Mouse (Mus musculus): ENCODE measurements around the gene Ifna1. TPM values are rescaled to one million over a fixed set of nuclear protein-coding genes. Genes with fewer than 3 reads are reported as not detected.

Gene Ifna1
- total RNA-seq, 2 experiments from 2014 or later = not detected

- intact Hi-C loops (cut with DNase I) = no loop called here
- no peak for DNase-seq (ENCODE audit: low spot score)
Observed at GRCm38 (mm10) chr4:88867926-88868911, 18.3 kb downstream of the Ifna1 start.

- no peak for DNase-seq (ENCODE audit: low spot score)
- intact Hi-C loops (cut with DNase I) = loop anchor here (1.0 to 10.0 kb wide), 3 partner anchors 64 to 652 kb away; no protein-coding TSS in a partner anchor
Observed at GRCm38 (mm10) chr4:88872691-88873090, 22.8 kb downstream of the Ifna1 start.

GRCm38 (mm10) chr4:88875435-88876095 is 25.7 kb downstream of the Ifna1 start:
- intact Hi-C loops (cut with DNase I) = loop anchor here (10.0 kb wide), 1 partner anchor 649 kb away; no protein-coding TSS in a partner anchor
- no peak for DNase-seq (ENCODE audit: low spot score)

- intact Hi-C loops (cut with DNase I) = loop anchor here (10.0 kb wide), 1 partner anchor 648 kb away; no protein-coding TSS in a partner anchor
- no peak for DNase-seq (ENCODE audit: low spot score)
Observed at GRCm38 (mm10) chr4:88876520-88876919, 26.6 kb downstream of the Ifna1 start.

- intact Hi-C loops (cut with DNase I) = loop anchor here (10.0 kb wide), 1 partner anchor 647 kb away; no protein-coding TSS in a partner anchor
- DNase-seq (ENCODE audit: low spot score) = no peak
Observed at GRCm38 (mm10) chr4:88878246-88878645, 28.4 kb downstream of the Ifna1 start.

- intact Hi-C loops (cut with DNase I) = loop anchor here (10.0 kb wide), 1 partner anchor 646 kb away; no protein-coding TSS in a partner anchor
- DNase-seq (ENCODE audit: low spot score) = no peak
Observed at GRCm38 (mm10) chr4:88878772-88879171, 28.9 kb downstream of the Ifna1 start.

GRCm38 (mm10) chr4:88880101-88880500 is 30.2 kb downstream of the Ifna1 start, which contains the start of gene Ifne:
Ifne (minus strand) TSS chr4:88880201.
- no peak for DNase-seq (ENCODE audit: low spot score)
- intact Hi-C loops (cut with DNase I) = no loop called here

GRCm38 (mm10) chr4:88888236-88888635 is 38.3 kb downstream of the Ifna1 start:
- DNase-seq (ENCODE audit: low spot score) = no peak
- intact Hi-C loops (cut with DNase I) = no loop called here

GRCm38 (mm10) chr4:88893201-88893754 is 43.4 kb downstream of the Ifna1 start:
- no peak for DNase-seq (ENCODE audit: low spot score)
- intact Hi-C loops (cut with DNase I) = no loop called here

Other genes starting within 250 kb of the Ifna1 start
- not detected for gene Ifna12, start 246.7 kb upstream of the Ifna1 start, total RNA-seq (2021)
- not detected for gene C87499, start 215.7 kb upstream of the Ifna1 start, total RNA-seq (2021)
- gene Ifna13, start 205.6 kb upstream of the Ifna1 start, total RNA-seq (2021) = not detected
- not detected for gene Ifna16, start 173.2 kb upstream of the Ifna1 start, total RNA-seq (2021)
- gene Ifna2, start 166.2 kb upstream of the Ifna1 start, total RNA-seq (2021) = not detected
- gene Ifnab, start 158.7 kb upstream of the Ifna1 start, total RNA-seq (2021) = not detected
- under 1 TPM; 0.50 to 0.57 TPM for gene Gm26566, start 128.3 kb upstream of the Ifna1 start, total RNA-seq (2021)
- gene Klhl9, start 127.6 kb upstream of the Ifna1 start, total RNA-seq (2021) = 10 to 100 TPM; 67.0 to 74.9 TPM
- gene Gm13271, start 95.2 kb upstream of the Ifna1 start, total RNA-seq (2021) = not detected
- not detected for gene Gm13283, start 90.0 kb upstream of the Ifna1 start, total RNA-seq (2021)
- not detected for gene Gm13290, start 76.3 kb upstream of the Ifna1 start, total RNA-seq (2021)
- gene Gm13289, start 73.2 kb upstream of the Ifna1 start, total RNA-seq (2021) = not detected
- not detected for gene Gm13272, start 70.2 kb upstream of the Ifna1 start, total RNA-seq (2021)
- gene Ifnz, start 68.0 kb upstream of the Ifna1 start, total RNA-seq (2021) = under 1 TPM in 1 of 2 experiments, not detected in 1; 0.18 TPM
- not detected for gene Gm13276, start 64.4 kb upstream of the Ifna1 start, total RNA-seq (2021)
- not detected for gene Gm13277, start 61.5 kb upstream of the Ifna1 start, total RNA-seq (2021)
- not detected for gene Gm13278, start 58.5 kb upstream of the Ifna1 start, total RNA-seq (2021)
- gene Gm13275, start 55.6 kb upstream of the Ifna1 start, total RNA-seq (2021) = not detected
- not detected for gene Gm13279, start 52.7 kb upstream of the Ifna1 start, total RNA-seq (2021)
- gene Gm13285, start 50.4 kb upstream of the Ifna1 start, total RNA-seq (2021) = under 1 TPM in 1 of 2 experiments, not detected in 1; 0.22 TPM
- not detected for gene Gm13287, start 46.8 kb upstream of the Ifna1 start, total RNA-seq (2021)
- not detected for gene Gm13288, start 44.6 kb upstream of the Ifna1 start, total RNA-seq (2021)
- gene Ifna7, start 33.9 kb upstream of the Ifna1 start, total RNA-seq (2021) = not detected
- gene Ifna11, start 30.1 kb upstream of the Ifna1 start, total RNA-seq (2021) = not detected
- gene Ifna6, start 22.7 kb upstream of the Ifna1 start, total RNA-seq (2021) = not detected
- not detected for gene Ifna5, start 14.6 kb upstream of the Ifna1 start, total RNA-seq (2021)
- gene Ifna4, start 8.2 kb upstream of the Ifna1 start, total RNA-seq (2021) = not detected
- not detected for gene Ifne, start 30.1 kb downstream of the Ifna1 start, total RNA-seq (2021)